Mouse (Mus musculus) c-Kit-positive CD71-negative TER-119-negative erythroid progenitor cells, embryonic 14.5 days (primary cell): ENCODE measurements around the gene Elfn2.

ENCODE experiments used
- DNase-seq: peaks from one replicate; pipeline ENCODE4 v3.0.0-alpha.2; 2013; ENCODE audit warnings: low read depth

The Elfn2 gene

DNA sequence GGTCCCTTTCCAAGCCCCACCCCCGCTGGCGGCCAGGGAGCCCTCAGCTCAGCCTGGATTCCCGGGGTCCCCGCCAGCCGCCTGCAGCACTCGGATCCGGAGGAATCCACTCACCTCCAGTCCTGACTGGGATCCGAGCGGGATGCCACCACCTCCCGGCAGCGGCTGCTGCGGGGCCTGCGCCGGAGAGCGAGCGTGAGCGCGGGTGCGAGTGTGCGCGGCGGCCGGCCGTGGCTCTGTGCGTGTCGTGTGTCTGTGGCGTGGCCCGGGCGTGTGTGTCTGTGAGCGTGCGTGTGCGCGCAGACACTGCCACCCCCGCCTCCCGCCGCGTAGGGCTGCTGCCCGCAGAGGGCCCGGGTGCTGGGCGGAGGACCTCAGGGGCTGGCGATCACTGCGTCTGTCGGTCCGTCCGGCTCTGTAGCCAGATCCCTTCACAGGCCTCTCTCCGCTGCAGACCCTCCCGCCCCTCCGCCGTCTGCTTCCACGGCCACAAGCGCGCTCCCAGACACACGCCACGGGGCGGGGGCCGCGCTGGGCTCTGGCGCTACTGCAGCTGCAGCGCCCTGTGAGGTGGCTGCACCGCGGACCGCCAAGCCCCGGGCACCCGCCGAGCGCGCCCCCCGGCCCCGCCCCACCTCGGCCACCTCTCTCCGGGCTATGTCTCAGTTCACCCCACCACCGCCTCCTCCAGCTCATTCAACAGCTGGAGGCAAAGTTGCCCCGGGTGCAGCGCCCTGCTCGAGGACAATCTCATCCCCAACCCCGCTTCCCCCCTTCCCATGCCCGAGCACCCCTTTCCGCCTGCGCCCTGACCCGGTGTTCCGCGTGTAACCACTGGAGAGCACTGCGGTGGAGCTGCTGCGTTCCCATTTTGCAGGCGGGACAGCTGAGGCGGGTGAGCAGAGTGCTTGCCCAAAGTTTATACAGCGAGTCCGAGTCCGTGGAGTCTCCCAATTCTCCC, at the start of gene Elfn2:
TSS of gene Elfn2 (minus strand) at position 482 of the 961 bp plus-strand sequence.
- DNase-seq: no peak

DNA sequence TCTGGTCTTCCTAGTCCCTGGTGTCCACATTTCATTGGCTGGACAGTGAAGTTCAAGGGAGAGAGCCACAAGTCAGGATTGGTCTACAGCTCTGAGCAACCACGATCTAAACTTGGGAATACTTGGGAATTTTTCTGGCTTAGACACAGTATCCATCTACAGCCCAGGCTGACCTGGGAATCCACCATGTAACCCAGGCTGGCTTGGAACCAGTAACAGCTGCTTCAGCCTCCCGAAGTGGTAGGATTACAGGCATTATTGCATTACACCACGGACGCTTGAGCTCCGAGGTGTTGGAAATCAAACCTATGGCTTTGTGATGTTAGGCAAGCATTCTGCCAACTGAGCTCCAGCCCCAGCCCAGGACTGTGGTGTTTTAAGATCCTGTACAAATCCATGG, 45.1 kb upstream of the Elfn2 start:
- DNase-seq: no peak

GRCm38 (mm10) chr15:78763210-78763609, 44.6 kb upstream of the Elfn2 start:
- no peak for DNase-seq

- no peak for DNase-seq
Measured at GRCm38 (mm10) chr15:78761112-78761511, 42.5 kb upstream of the Elfn2 start.

DNA sequence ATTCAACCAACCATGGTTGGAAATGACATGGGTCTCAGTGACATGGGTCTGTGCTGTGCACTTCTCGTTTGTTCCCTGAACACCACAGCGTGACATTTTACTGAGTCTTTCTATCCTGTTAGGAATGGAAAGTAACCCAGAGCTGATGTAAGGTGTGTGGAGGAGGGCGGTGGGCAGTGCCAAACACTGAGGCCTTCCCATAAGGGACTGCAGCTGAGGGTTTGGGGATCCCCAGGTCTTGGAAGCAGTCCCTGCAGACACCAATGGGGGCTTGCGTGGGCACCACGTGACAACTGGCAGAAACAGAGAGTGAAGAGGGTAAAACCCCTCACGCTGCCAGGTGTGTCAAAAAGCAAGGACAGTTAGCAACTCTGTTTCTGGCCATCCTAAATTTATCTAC, 39.6 kb upstream of the Elfn2 start:
- DNase-seq: no peak

DNA sequence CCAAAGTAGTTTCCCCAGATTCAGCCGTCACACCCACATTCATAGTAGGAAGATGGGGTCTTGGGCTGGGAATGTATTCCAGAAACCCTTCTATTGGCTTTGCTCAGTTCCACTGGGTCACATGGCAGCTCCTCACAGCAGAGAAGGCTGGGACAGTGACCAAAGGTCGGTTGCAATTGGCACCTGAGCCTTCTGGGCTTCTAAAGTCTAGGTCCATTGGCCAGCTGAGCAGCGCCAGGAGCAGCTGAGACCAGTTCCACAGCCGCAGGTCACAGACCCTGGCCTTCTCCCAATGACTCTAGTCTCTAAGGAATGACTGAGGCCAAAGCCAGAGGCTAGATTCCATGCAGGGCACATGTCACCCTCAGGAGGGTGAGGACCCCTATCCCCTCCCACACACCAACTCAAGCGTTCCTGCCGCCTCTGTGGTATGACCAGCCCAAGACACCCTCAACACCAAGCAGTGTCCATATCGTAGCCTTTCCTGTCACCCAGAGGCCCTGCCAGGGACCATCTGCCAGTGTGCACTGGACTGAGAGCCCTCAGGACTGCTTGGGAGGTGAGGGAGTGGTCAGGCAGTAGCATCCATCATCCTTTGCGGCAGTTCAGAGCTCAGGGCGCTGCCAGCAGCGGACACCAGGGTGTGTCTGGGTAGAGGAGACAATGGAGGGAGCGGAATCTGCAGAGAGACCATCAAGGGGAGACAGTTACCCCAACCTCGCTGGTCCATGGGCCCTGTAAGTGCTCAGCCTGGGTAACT, 37.6 kb upstream of the Elfn2 start:
- DNase-seq: no peak

DNA sequence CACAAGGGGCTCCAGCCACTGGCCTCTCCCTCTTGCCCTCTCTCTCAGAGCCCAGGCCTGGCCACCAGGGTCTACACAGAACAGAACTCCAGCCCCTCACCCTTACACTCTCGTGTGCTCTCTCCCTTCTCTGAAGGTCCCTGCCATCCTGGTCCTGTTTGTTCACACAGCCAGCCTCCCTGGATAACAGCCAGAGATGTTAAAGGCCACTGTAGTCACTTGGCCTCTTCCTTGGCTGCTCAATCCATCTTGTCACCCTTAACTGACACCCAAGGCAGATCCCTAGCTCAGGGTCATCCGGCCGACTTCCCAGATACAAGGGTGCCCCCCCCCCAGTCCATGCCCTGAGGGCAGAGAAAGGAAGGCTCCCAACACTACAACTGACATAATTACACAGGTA, 36.7 kb upstream of the Elfn2 start:
- no peak for DNase-seq

- no peak for DNase-seq
Measured at GRCm38 (mm10) chr15:78754144-78754543, 35.6 kb upstream of the Elfn2 start.

- DNase-seq: no peak
Measured at GRCm38 (mm10) chr15:78752991-78753390, 34.4 kb upstream of the Elfn2 start.

DNA sequence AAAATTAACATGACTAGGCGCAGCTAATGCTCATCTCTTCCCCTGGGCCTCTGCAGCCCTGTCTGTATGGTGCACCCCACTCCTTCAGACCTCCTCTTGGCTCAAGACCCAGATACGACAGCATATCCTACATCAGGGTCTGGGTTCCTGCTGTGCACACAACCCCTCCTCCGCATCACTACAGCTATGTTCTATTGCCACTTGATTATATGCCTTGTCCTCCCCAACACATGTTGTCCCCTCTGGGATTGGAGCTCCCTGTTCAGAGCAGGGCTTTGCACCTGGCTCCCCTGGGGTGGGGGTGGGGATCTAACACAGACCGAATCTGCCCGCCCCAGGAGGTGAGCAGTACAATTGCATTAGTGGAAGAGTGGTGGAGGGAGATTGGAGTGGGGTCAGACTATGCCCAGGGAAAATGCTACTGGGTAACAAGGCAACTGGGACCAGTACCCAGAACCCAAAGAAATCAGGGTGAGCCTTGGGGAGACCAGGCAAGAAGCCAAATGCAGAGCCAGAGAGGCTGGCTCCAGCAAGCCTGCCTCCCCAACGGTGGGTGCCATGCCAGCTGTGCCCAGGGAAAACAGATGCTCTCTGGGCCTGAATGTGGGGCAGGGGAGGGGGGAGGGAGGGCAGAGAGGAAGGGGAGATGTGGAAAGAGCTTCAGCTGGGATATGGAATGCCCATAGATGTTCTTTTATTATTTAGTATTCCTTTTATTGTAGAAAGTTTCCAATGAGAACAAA, 32.2 kb upstream of the Elfn2 start:
- DNase-seq: no peak

- no peak for DNase-seq
Measured at GRCm38 (mm10) chr15:78749855-78750254, 31.3 kb upstream of the Elfn2 start.

DNA sequence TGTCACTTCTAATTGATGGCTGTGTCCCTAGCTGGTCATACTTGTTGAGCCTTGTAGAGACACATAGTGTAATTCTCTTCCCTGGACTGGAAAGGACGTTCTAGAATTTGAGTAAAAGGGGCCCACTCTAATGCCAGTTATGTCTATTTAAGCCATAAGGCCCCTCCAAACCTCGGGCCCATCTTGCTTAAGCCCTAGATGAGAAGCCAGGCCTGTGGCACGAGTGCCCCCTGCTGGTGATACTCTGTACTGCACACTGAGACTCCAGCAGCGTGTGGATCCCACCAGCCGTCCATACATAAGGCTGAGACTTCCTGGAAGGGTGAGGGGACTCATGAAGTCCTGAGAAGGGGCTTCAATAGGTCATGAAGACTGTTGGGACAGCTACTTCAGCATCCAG, 25.6 kb upstream of the Elfn2 start:
- DNase-seq: peak; percentile 49

- DNase-seq: no peak
Measured at GRCm38 (mm10) chr15:78742831-78743230, 24.3 kb upstream of the Elfn2 start.

- no peak for DNase-seq
Measured at GRCm38 (mm10) chr15:78740662-78741061, 22.1 kb upstream of the Elfn2 start.

- DNase-seq: no peak
Measured at GRCm38 (mm10) chr15:78737146-78737545, 18.6 kb upstream of the Elfn2 start.

DNA sequence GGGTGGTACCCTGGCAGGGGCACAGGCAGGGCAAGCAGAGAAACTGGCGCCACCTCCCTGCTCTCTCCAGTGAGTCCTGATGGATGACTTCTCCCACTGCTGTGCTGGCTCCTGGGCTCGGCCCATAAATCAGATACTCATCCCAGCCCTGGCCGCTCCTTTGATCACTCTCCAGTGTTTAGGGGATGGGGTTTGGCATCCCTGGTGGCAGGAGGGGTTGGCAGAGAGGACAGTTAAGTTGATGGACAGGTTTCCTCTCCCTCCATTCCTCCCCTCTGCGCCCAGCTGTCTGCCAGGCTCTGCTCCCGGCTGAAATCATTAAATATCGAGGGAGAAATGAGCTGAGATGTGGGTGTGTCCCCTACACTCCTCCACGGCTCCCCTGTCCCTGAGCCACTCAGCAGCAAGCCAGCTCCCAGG, 18.1 kb upstream of the Elfn2 start:
- no peak for DNase-seq

- DNase-seq: no peak
Measured at GRCm38 (mm10) chr15:78736181-78736579, 17.6 kb upstream of the Elfn2 start.

DNA sequence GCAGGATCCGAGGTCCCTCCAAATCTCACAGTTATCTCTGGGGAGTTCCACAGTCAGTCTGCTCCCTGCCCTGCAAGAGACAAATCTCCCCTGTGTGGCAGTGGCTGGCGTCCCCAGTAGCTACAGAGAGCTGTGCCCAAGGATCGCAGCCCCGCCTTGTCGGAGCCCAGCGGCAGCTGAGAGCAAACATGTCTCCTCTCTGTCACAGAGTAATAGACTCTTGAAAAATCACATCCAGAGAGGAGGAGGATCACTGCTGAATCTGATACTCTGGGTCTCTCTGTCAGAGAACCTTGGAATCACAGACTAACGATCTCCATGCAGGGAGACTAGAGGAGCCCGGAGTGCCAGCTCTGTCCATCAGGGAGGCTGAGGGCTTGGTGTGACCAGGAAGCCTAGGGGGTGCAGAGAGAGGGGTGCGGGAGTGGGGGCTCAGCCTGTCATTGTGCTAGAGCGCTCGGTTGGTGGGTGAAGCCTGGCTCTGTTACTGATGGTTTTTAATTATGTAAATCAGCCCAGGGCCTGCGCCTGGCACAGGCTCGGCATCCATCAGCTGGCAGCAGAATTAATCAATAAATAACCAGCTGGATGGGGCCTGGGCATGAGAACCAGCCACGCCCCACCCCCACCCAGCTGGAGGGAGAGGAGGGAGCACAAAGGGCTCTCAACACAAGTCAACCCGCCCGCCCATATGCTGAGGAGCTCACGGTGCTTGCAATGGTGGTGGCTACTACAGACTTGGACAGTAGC, 17.0 kb upstream of the Elfn2 start:
- DNase-seq: no peak

- DNase-seq: no peak
Measured at GRCm38 (mm10) chr15:78731830-78732229, 13.3 kb upstream of the Elfn2 start.

- DNase-seq: no peak
Measured at GRCm38 (mm10) chr15:78730315-78731049, 11.9 kb upstream of the Elfn2 start.

DNA sequence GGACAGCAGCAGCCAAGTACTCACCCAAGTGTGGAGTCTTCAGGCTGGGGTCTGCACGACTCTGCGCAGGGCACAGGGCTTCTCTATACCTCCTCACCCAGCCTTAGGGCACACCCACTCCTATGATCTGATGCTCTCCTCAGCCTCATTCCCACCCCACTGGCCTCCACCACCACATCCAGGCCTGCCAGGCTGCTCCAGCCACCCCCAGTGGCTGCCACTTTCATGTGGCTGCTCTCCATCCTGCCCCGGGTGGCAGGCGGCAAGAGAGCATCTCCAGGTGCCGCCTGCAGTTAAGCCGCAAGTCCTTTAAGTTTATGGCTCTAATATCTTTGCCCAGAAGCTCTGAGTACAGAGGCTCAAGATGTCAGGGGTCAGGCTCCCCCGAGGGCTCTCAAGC, 8.1 kb upstream of the Elfn2 start:
- DNase-seq: no peak
